Mouse (Mus musculus): ENCODE results near the gene Glipr1l3. TPM values are rescaled to one million over a fixed set of nuclear protein-coding genes. Genes with fewer than 3 reads are reported as not detected.
"Not testable (repeated sequence)": the region's sequence is repeated elsewhere in the genome, so short reads cannot be mapped to it uniquely, and the experiment has no call there.

Glipr1l3 gene
- not detected in 2 replicates for polyA plus RNA-seq (2012; ENCODE audit: insufficient read depth, insufficient read length, missing spikeins)

GRCm38 (mm10) chr10:112159882-112160560 lies at the start of gene Glipr1l3:
TSS of gene Glipr1l3 (minus strand) at chr10:112160327.
- not testable (repeated sequence) for H3K27ac ChIP-seq (replicated peaks; ENCODE audit: low read depth, low read length); H3K4me3 ChIP-seq (ENCODE audit: insufficient read depth, low read depth, low read length); H3K4me1 ChIP-seq (ENCODE audit: control insufficient read depth, insufficient read depth, insufficient read length, low read length)

GRCm38 (mm10) chr10:112203463-112203862 lies 43.3 kb upstream of the Glipr1l3 start:
- H3K4me3 ChIP-seq (ENCODE audit: insufficient read depth, low read depth, low read length), result no peak overlapping the region
- no peaks in the 10 kb centered on the region for H3K4me1 ChIP-seq (ENCODE audit: control insufficient read depth, insufficient read depth, insufficient read length, low read length)
- no peak overlapping the region for H3K27ac ChIP-seq (replicated peaks; ENCODE audit: low read depth, low read length)

- H3K4me1 ChIP-seq (ENCODE audit: control insufficient read depth, insufficient read depth, insufficient read length, low read length); H3K27ac ChIP-seq (replicated peaks; ENCODE audit: low read depth, low read length); H3K4me3 ChIP-seq (ENCODE audit: insufficient read depth, low read depth, low read length): not testable (repeated sequence)
These were observed 33.8 kb upstream of the Glipr1l3 start for GRCm38 (mm10) chr10:112193919-112194318.

GRCm38 (mm10) chr10:112177027-112177426 lies 16.9 kb upstream of the Glipr1l3 start:
- not testable (repeated sequence) for H3K27ac ChIP-seq (replicated peaks; ENCODE audit: low read depth, low read length); H3K4me1 ChIP-seq (ENCODE audit: control insufficient read depth, insufficient read depth, insufficient read length, low read length); H3K4me3 ChIP-seq (ENCODE audit: insufficient read depth, low read depth, low read length)

- H3K4me1 ChIP-seq (ENCODE audit: control insufficient read depth, insufficient read depth, insufficient read length, low read length), result no peaks in the 10 kb centered on the region
- no peak within 1 kb of the TSS for H3K27ac ChIP-seq (replicated peaks; ENCODE audit: low read depth, low read length)
- no peak within 1 kb of the TSS for H3K4me3 ChIP-seq (ENCODE audit: insufficient read depth, low read depth, low read length)
These were observed 3.1 kb upstream of the Glipr1l3 start, which contains the start of gene Caps2 for GRCm38 (mm10) chr10:112163168-112163766. TSS of gene Caps2 (plus strand) at chr10:112163621.

- H3K4me1 ChIP-seq (ENCODE audit: control insufficient read depth, insufficient read depth, insufficient read length, low read length), result no peaks in the 10 kb centered on the region
- no peak overlapping the region for H3K4me3 ChIP-seq (ENCODE audit: insufficient read depth, low read depth, low read length)
- H3K27ac ChIP-seq (replicated peaks; ENCODE audit: low read depth, low read length), result no peak overlapping the region
These were observed 20.3 kb downstream of the Glipr1l3 start for GRCm38 (mm10) chr10:112139834-112140233.

- Histone ChIP-seq H3K27ac (replicated peaks; ENCODE audit: low read depth, low read length) (peak overlapping the region; percentile 60; the same call in 1 of the 2 replicates), H3K4me1 (ENCODE audit: control insufficient read depth, insufficient read depth, insufficient read length, low read length) (no peaks in the 10 kb centered on the region), H3K4me3 (ENCODE audit: insufficient read depth, low read depth, low read length) (peak overlapping the region; percentile 60)
These were observed 21.2 kb downstream of the Glipr1l3 start for GRCm38 (mm10) chr10:112138871-112139430.

GRCm38 (mm10) chr10:112138050-112138870 lies 21.9 kb downstream of the Glipr1l3 start:
- Histone ChIP-seq H3K4me3 (ENCODE audit: insufficient read depth, low read depth, low read length) (peak overlapping the region; percentile 60), H3K27ac (replicated peaks; ENCODE audit: low read depth, low read length) (peak overlapping the region; percentile 60; the same call in 1 of the 2 replicates), H3K4me1 (ENCODE audit: control insufficient read depth, insufficient read depth, insufficient read length, low read length) (no peaks in the 10 kb centered on the region)

GRCm38 (mm10) chr10:112132194-112132593 lies 27.9 kb downstream of the Glipr1l3 start:
- Histone ChIP-seq H3K27ac (replicated peaks; ENCODE audit: low read depth, low read length) (no peak overlapping the region), H3K4me1 (ENCODE audit: control insufficient read depth, insufficient read depth, insufficient read length, low read length) (no peaks in the 10 kb centered on the region), H3K4me3 (ENCODE audit: insufficient read depth, low read depth, low read length) (no peak overlapping the region)

- not testable (repeated sequence) for H3K27ac ChIP-seq (replicated peaks; ENCODE audit: low read depth, low read length); H3K4me3 ChIP-seq (ENCODE audit: insufficient read depth, low read depth, low read length); H3K4me1 ChIP-seq (ENCODE audit: control insufficient read depth, insufficient read depth, insufficient read length, low read length)
These were observed 32.4 kb downstream of the Glipr1l3 start for GRCm38 (mm10) chr10:112127682-112128230.

- H3K4me1 ChIP-seq (ENCODE audit: control insufficient read depth, insufficient read depth, insufficient read length, low read length); H3K4me3 ChIP-seq (ENCODE audit: insufficient read depth, low read depth, low read length); H3K27ac ChIP-seq (replicated peaks; ENCODE audit: low read depth, low read length): not testable (repeated sequence)
These were observed 35.0 kb downstream of the Glipr1l3 start for GRCm38 (mm10) chr10:112125090-112125489.

- H3K4me3 ChIP-seq (ENCODE audit: insufficient read depth, low read depth, low read length), result no peak overlapping the region
- H3K27ac ChIP-seq (replicated peaks; ENCODE audit: low read depth, low read length), result no peak overlapping the region
- H3K4me1 ChIP-seq (ENCODE audit: control insufficient read depth, insufficient read depth, insufficient read length, low read length), result no peaks in the 10 kb centered on the region
These were observed 49.7 kb downstream of the Glipr1l3 start for GRCm38 (mm10) chr10:112110401-112110800.

GRCm38 (mm10) chr10:112105785-112106184 lies 54.3 kb downstream of the Glipr1l3 start:
- not testable (repeated sequence) for H3K27ac ChIP-seq (replicated peaks; ENCODE audit: low read depth, low read length); H3K4me3 ChIP-seq (ENCODE audit: insufficient read depth, low read depth, low read length); H3K4me1 ChIP-seq (ENCODE audit: control insufficient read depth, insufficient read depth, insufficient read length, low read length)
